Mouse (Mus musculus) natural killer cell, adult 2 months (primary cell): ENCODE results near the gene Xrra1.
"Not testable (repeated sequence)": the region's sequence is repeated elsewhere in the genome, so short reads cannot be mapped to it uniquely, and the experiment has no call there.

Source experiments
- DNase-seq, 2 experiments: peaks; one replicate each; pipeline ENCODE4 v3.0.0; 2022; ENCODE audit warnings: low spot score in 2 of 2

The Xrra1 gene

GRCm38 (mm10) chr7:99896905-99897304, 38.0 kb downstream of the Xrra1 start:
- no peak for DNase-seq

- no peak for DNase-seq
Measured at GRCm38 (mm10) chr7:99902208-99902607, 43.3 kb downstream of the Xrra1 start.

- DNase-seq: no peak
Measured at GRCm38 (mm10) chr7:99902918-99903665, 44.2 kb downstream of the Xrra1 start.

- DNase-seq: no peak
Measured at GRCm38 (mm10) chr7:99904421-99905005, 45.6 kb downstream of the Xrra1 start.

- DNase-seq: no peak
Measured at GRCm38 (mm10) chr7:99906346-99906745, 47.4 kb downstream of the Xrra1 start.

GRCm38 (mm10) chr7:99907463-99907862, 48.5 kb downstream of the Xrra1 start:
- DNase-seq: no peak

- no peak for DNase-seq
Measured at GRCm38 (mm10) chr7:99911038-99911437, 52.1 kb downstream of the Xrra1 start.

GRCm38 (mm10) chr7:99914316-99914715, 55.4 kb downstream of the Xrra1 start:
- DNase-seq: no peak

GRCm38 (mm10) chr7:99915511-99915910, 56.6 kb downstream of the Xrra1 start:
- DNase-seq: no peak

GRCm38 (mm10) chr7:99916741-99917319, 57.9 kb downstream of the Xrra1 start:
- peak in 1 of 2 experiments; percentile 21 for DNase-seq

GRCm38 (mm10) chr7:99917320-99917844, 58.5 kb downstream of the Xrra1 start:
- DNase-seq: no peak

GRCm38 (mm10) chr7:99919164-99919563, 60.2 kb downstream of the Xrra1 start:
- DNase-seq: no peak

- DNase-seq: no peak
Measured at GRCm38 (mm10) chr7:99919971-99920370, 61.1 kb downstream of the Xrra1 start.

GRCm38 (mm10) chr7:99920416-99920815, 61.5 kb downstream of the Xrra1 start:
- no peak for DNase-seq

- DNase-seq: peak in 1 of 2 experiments; percentile 44
Measured at GRCm38 (mm10) chr7:99926916-99927714, 68.2 kb downstream of the Xrra1 start.

- no peak for DNase-seq
Measured at GRCm38 (mm10) chr7:99935758-99936157, 76.8 kb downstream of the Xrra1 start.

- DNase-seq: no peak
Measured at GRCm38 (mm10) chr7:99940669-99941068, 81.8 kb downstream of the Xrra1 start.

- no peak for DNase-seq
Measured at GRCm38 (mm10) chr7:99944520-99944919, 85.6 kb downstream of the Xrra1 start.

GRCm38 (mm10) chr7:99945012-99945411, 86.1 kb downstream of the Xrra1 start:
- not testable (repeated sequence) for DNase-seq

- DNase-seq: no peak
Measured at GRCm38 (mm10) chr7:99945939-99946338, 87.0 kb downstream of the Xrra1 start.

- no peak for DNase-seq
Measured at GRCm38 (mm10) chr7:99946356-99946755, 87.4 kb downstream of the Xrra1 start.

- DNase-seq: no peak
Measured at GRCm38 (mm10) chr7:99947329-99947728, 88.4 kb downstream of the Xrra1 start.
